Mouse (Mus musculus) CH12.LX (cell line): ENCODE results near the gene Ndufb10.

Source experiments
- CTCF ChIP-seq, 2 experiments: IDR thresholded peaks in 1 of 2; conservative IDR thresholded peaks in 1 of 2; 2 replicates each; pipeline ENCODE4 v1.5.1; 2011 to 2012; ENCODE audit warnings: low read depth in 2 of 2, low read length in 2 of 2, improper control_type of control experiment in 1 of 2, inconsistent platforms in 1 of 2, mild to moderate bottlenecking in 1 of 2, moderate library complexity in 1 of 2
- ELF1 ChIP-seq: IDR thresholded peaks from 2 replicates; pipeline ENCODE4 v1.6.1; 2014; ENCODE audit warnings: low read depth, mild to moderate bottlenecking, inconsistent platforms, low read length, improper control_type of control experiment
- POLR2A ChIP-seq: IDR thresholded peaks from 2 replicates; pipeline ENCODE4 v1.6.1; 2011; ENCODE audit warnings: low read depth, mild to moderate bottlenecking, improper control_type of control experiment, low read length
- UBTF ChIP-seq: IDR thresholded peaks from 2 replicates; pipeline ENCODE4 v1.6.1; 2012; ENCODE audit warnings: low read depth, mild to moderate bottlenecking, inconsistent platforms, low read length, improper control_type of control experiment, moderate library complexity
- ZNF384 ChIP-seq: IDR thresholded peaks from 2 replicates; pipeline ENCODE4 v1.6.1; 2012; ENCODE audit warnings: low read depth, low read length, improper control_type of control experiment, inconsistent platforms

GRCm38 (mm10) chr17:24757394-24757793, 33.1 kb upstream of the Ndufb10 start:
- TF ChIP-seq POLR2A, result no peak
- no peak for TF ChIP-seq ELF1
- TF ChIP-seq CTCF (conservative IDR thresholded peaks at IDR 0.05 in 1 of 2, IDR thresholded peaks at IDR 0.05 in 1 of 2; ENCODE audit: low read depth in 2 of 2, low read length in 2 of 2), result no peak
- TF ChIP-seq ZNF384, result no peak
- TF ChIP-seq UBTF, result no peak
